19 mouse cellular contexts compared by ENCODE assay signal in the genomic region with DNA sequence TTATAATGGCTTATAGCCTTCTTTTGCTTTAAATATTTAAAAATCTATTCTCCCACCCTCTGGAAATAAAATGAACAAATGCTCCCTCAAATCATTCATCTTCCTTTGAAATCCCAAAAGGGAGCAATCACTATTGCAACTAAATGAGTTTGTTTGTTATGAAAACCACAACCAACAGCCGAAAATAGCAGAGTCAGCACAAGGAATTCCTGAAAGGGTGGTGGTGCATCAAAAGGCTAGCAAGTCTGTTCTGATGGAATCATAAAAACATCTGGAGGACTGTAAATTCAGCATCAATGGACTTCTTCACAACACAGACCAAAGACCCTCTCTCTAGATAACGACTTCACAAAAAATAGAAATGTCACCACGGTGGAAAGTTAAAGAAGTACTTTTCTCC. TPM values are rescaled to one million over a fixed set of nuclear protein-coding genes. Genes with fewer than 3 reads are reported as not detected.
DNase-seq lines count a peak whose midpoint lies in the region; ATAC-seq and TF ChIP-seq lines count a peak whose summit lies in the region.
"Had no signal": no experiment of that assay in that cellular context is flagged by ENCODE, and none has a peak within 500 bp of the region (broad histone marks: within the 10 kb centered on the region; RNA-seq: fewer than 3 reads in every experiment).

No protein-coding gene starts in this region.

- H3K36me3 ChIP-seq in kidney, postnatal 0 days (ENCODE audit: insufficient read depth, low read length) = no peaks in the 10 kb centered on the region
- H3K36me3 ChIP-seq in ES-E14 (ENCODE audit: control insufficient read depth, insufficient read depth, low read length, poor library complexity, severe bottlenecking) = no peaks in the 10 kb centered on the region
- H3K36me3 ChIP-seq: embryonic facial prominence, embryonic 10.5 days; heart, embryonic 13.5 days; hindbrain, embryonic 15.5 days had no signal

- no peak overlapping the region for H3K27ac ChIP-seq in kidney, postnatal 0 days
- H3K27ac ChIP-seq in ES-E14 (ENCODE audit: insufficient read depth, low read depth, low read length, poor library complexity, severe bottlenecking) = no peak overlapping the region
- H3K27ac ChIP-seq: embryonic facial prominence, embryonic 10.5 days; gastrocnemius, adult 2 months; heart, embryonic 13.5 days; hindbrain, embryonic 15.5 days had no signal

- intact Hi-C loops in heart, postnatal 36 days (cut with DNase I) = loop anchor here (10.0 kb wide), 2 partner anchors 271 to 301 kb away; a partner anchor contains a TSS

- peak; percentile 28 for DNase-seq in heart, adult 11 months
- DNase-seq in heart, postnatal 36 days = no peak
- DNase-seq in kidney, postnatal 0 days (ENCODE audit: low spot score) = peak; percentile 23
- no peak for DNase-seq in kidney, adult 8-10 months
- DNase-seq in ES-E14 (ENCODE audit: low read depth, low spot score) = no peak
- DNase-seq in induced T-regulatory cell, adult 2 months (ENCODE audit: low read depth) = peak; percentile 12
- no peak for DNase-seq in thymus, postnatal 14 days
- DNase-seq: adrenal gland, postnatal 10 days; cerebellum, adult 11-12 months; cerebellum, postnatal 25 days; gastrocnemius, adult 2 months; gastrocnemius, postnatal 25 days; heart, postnatal 4 days; kidney, adult 2 months had no signal

- H3K4me1 ChIP-seq in kidney, postnatal 0 days (replicated peaks; ENCODE audit: insufficient read depth, low read length) = no peaks in the 10 kb centered on the region; the same call in 1 of the 2 replicates
- no peaks in the 10 kb centered on the region for H3K4me1 ChIP-seq in ES-E14 (ENCODE audit: control insufficient read depth in 2 of 2, insufficient read depth in 2 of 2, low read length in 2 of 2, poor library complexity in 1 of 2)

- no peak overlapping the region for H3K4me3 ChIP-seq in kidney, postnatal 0 days (replicated peaks; ENCODE audit: low read depth, low read length)
- H3K4me3 ChIP-seq in ES-E14 (ENCODE audit: insufficient read depth in 1 of 2, low read depth in 1 of 2, low read length in 2 of 2, poor library complexity in 1 of 2, severe bottlenecking in 1 of 2) = no peak overlapping the region
- H3K4me3 ChIP-seq: gastrocnemius, adult 2 months; heart, embryonic 13.5 days had no signal

- H3K9me3 ChIP-seq in kidney, postnatal 0 days (replicated peaks; ENCODE audit: low read length) = no peaks in the 10 kb centered on the region
- no peaks in the 10 kb centered on the region for H3K9me3 ChIP-seq in ES-E14 (ENCODE audit: control insufficient read depth, insufficient read depth, low read depth, low read length)
- H3K9me3 ChIP-seq: embryonic facial prominence, embryonic 10.5 days; heart, embryonic 13.5 days; hindbrain, embryonic 15.5 days had no signal

- in situ Hi-C loops in ES-E14 (cut with MboI; ENCODE audit: low sequenced_read_pairs in 2 of 2, unreplicated experiment in 2 of 2) = no loop called here

- no peak for ATAC-seq in kidney, postnatal 0 days (replicated peaks; ENCODE audit: low FRiP score, low read depth)
- ATAC-seq: forebrain, embryonic 16.5 days had no signal

- H3K9ac ChIP-seq in kidney, postnatal 0 days (ENCODE audit: low read depth, low read length) = no peak overlapping the region
- H3K9ac ChIP-seq in ES-E14 (ENCODE audit: insufficient read depth, low read depth, low read length, poor library complexity, severe bottlenecking) = no peak overlapping the region
- H3K9ac ChIP-seq: heart, embryonic 13.5 days; hindbrain, embryonic 15.5 days had no signal

- 34% methylated on average over 3 of the region's 3 CpGs for WGBS in kidney, postnatal 0 days

- TF ChIP-seq CTCF in kidney, postnatal 0 days (IDR thresholded peaks at IDR 0.05; ENCODE audit: low read depth) = no peak

- no peak overlapping the region for H3K4me2 ChIP-seq in kidney, postnatal 0 days (ENCODE audit: low read length)
- H3K4me2 ChIP-seq: heart, embryonic 13.5 days had no signal

- H3K27me3 ChIP-seq in kidney, postnatal 0 days (ENCODE audit: insufficient read depth, low read length) = peaks cover 6% of the 10 kb centered on the region; the same call in 1 of the 2 replicates

TF ChIP-seq in ES-E14, 5 proteins besides CTCF, POLR2A, EP300 and RAD21:
- peak; percentile 60; the same call in 1 of the 2 replicates for TF ChIP-seq MAFK (IDR thresholded peaks at IDR 0.05; ENCODE audit: insufficient read depth, low read depth, low read length)
- TF ChIP-seq HCFC1 (IDR thresholded peaks at IDR 0.05; ENCODE audit: borderline replicate concordance, insufficient read depth, low read length) = no peak
TF ChIP-seq in ES-E14: peak in this region for 1.

RNA-seq across cellular contexts. Expression of a gene that starts 4.0 kb away (rescaled TPM):
- 1 to 10 TPM; 1.6 to 1.8 TPM for total RNA-seq in heart, postnatal 36 days (2021)
- 0.51 TPM in 2 replicates for polyA plus RNA-seq in kidney, postnatal 0 days (2015; fragmentation: Nextera tagmentation; extraction: Ambion mirVana)
- total RNA-seq in ES-E14 (2012; rRNA removed) = 40.7 and 51.5 TPM in 2 replicates

RNA-seq across cellular contexts. Expression of a gene that starts 8.3 kb away (rescaled TPM):
- 1 to 10 TPM; 4.5 to 4.6 TPM for total RNA-seq in heart, postnatal 36 days (2021)
- 2.4 and 2.7 TPM in 2 replicates for polyA plus RNA-seq in kidney, postnatal 0 days (2015; fragmentation: Nextera tagmentation; extraction: Ambion mirVana)
- total RNA-seq in ES-E14 (2012; rRNA removed) = 0.27 and 0.37 TPM in 2 replicates
- total RNA-seq: granulocyte monocyte progenitor cell, adult 5-6 weeks had no signal

Comparison
In these comparisons a context has a peak if more than half of its experiments do, and no peak if none do; other contexts are left out.
1. DNase-seq: peak in heart, adult 11 months (single experiment), kidney, postnatal 0 days (single experiment) and induced T-regulatory cell, adult 2 months (single experiment); none in heart, postnatal 36 days (0 of 2), kidney, adult 8-10 months (0 of 2), ES-E14 (single experiment) and thymus, postnatal 14 days (single experiment).
2. RNA of a gene that starts 4.0 kb away (total RNA-seq): 40.7 to 51.5 TPM in ES-E14; 1.6 to 1.8 TPM in heart, postnatal 36 days; every median in the first group is over 10 times any median in the second.